Mouse (Mus musculus) bone marrow, adult 2 months (tissue): Measurements from ENCODE around the gene 4930455H04Rik. TPM values are rescaled to one million over a fixed set of nuclear protein-coding genes. Genes with fewer than 3 reads are reported as not detected.

Source experiments
- H3K27ac ChIP-seq: fragments of 200-500 bp; 2 replicates; pipeline ENCODE4 v1.5.1; 2012; ENCODE audit warnings: low read depth, mild to moderate bottlenecking, control low read depth, inconsistent platforms, low read length; ENCODE audit not compliant: control insufficient read depth, poor library complexity, insufficient read depth
- H3K4me1 ChIP-seq: fragments of 200-500 bp; 2 replicates; pipeline ENCODE4 v1.6.1; 2011; ENCODE audit warnings: low read length; ENCODE audit not compliant: control insufficient read depth, insufficient read depth
- H3K4me3 ChIP-seq: fragments of 200-500 bp; replicated peaks from 2 replicates; pipeline ENCODE3; 2011; ENCODE audit warnings: mild to moderate bottlenecking, low read depth, low read length, control low read depth; ENCODE audit not compliant: control insufficient read depth
- CTCF ChIP-seq: fragments of 200-500 bp; IDR thresholded peaks from 2 replicates; pipeline ENCODE4 v1.5.1; 2011; ENCODE audit warnings: low read length, control low read depth; ENCODE audit not compliant: control insufficient read depth, insufficient read depth
- POLR2A ChIP-seq: fragments of 200-500 bp; IDR thresholded peaks from 2 replicates; pipeline ENCODE4 v1.6.1; 2011; ENCODE audit warnings: low read depth, mild to moderate bottlenecking, control low read depth, low read length, borderline replicate concordance; ENCODE audit not compliant: control insufficient read depth
- WGBS: fragments of 180-500 bp; shearing (Covaris S2); methylation state at CpG from one replicate; pipeline ENCODE4 v1.1.7; 2018; 5-methylcytosine and 5-hydroxymethylcytosine counted together
- polyA plus RNA-seq: library from polyadenylated mRNA; stranded (reverse); fragments of >200 nt; gene quantifications from 2 replicates; pipeline ENCODE4 v1.2.4, GENCODE M21; 2011; ENCODE audit warnings: low replicate concordance; ENCODE audit not compliant: missing spikeins, insufficient read depth, insufficient read length

4930455H04Rik gene
- polyA plus RNA-seq, 1 experiment, result not detected

DNA sequence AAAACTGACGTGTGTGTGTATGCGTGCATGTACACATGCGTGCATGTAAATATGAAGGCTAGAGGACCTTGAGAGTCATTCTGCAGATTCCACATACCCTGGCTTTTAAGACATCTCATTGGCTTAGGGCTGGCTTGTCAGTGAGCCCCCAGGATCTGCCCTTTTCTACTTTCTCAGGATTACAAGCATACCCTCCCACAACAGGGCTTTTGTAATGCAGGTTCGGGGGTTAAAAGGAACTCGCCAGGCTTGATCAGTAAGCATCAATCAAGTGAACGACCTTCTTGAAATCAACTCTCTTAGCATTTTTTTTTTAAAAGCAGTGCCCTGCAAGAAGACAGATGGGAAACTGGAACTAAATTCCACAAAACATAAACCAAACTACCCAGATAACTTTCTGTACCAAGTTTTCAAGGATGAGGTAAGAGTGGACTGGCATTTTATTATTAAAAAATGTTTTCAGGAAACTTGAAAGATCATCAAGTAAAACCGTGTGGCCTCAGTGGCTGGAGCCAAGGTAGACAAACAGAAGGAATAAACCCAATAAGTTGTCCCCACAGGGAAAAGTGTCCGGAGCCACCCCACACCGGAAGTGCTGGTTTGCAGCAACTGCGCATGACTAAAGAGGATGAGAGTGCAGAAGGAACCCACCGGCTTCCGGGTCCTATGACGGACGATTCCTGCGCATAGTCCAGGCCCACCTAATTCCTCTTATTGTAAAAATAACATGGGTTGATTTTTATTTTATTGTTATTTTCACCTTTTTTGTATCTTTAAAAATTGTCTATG, 6.5 kb upstream of the 4930455H04Rik start:
- no peak for TF ChIP-seq CTCF
- TF ChIP-seq POLR2A, result no peak
- Histone ChIP-seq H3K27ac (no peak overlapping the region), H3K4me1 (no peaks in the 10 kb centered on the region), H3K4me3 (no peak overlapping the region)
- 77% methylated on average over 15 of the region's 15 CpGs for WGBS

DNA sequence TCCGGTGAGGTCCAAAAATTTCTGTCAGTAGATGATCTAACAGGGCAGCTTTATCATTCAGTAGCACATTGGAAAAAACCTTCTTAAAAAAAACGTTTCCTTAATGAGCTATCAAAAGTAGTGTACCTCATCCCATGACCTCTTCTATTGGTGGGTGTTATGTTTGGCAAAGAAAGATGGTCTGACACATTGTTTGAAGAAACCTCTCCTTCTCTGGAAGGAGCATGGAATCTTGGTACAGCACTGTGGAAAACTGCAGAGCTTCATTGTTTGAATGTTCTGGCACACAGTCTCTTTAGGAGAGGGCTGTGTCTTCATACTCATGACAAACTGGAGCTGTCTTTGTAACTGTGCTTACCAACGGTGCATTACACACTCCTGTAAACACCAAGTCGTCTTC, 4.9 kb upstream of the 4930455H04Rik start:
- Histone ChIP-seq H3K4me3 (no peak overlapping the region), H3K27ac (no peak overlapping the region), H3K4me1 (no peaks in the 10 kb centered on the region)
- TF ChIP-seq POLR2A (no peak), CTCF (no peak)
- 64% methylated on average over 4 of the region's 4 CpGs for WGBS

DNA sequence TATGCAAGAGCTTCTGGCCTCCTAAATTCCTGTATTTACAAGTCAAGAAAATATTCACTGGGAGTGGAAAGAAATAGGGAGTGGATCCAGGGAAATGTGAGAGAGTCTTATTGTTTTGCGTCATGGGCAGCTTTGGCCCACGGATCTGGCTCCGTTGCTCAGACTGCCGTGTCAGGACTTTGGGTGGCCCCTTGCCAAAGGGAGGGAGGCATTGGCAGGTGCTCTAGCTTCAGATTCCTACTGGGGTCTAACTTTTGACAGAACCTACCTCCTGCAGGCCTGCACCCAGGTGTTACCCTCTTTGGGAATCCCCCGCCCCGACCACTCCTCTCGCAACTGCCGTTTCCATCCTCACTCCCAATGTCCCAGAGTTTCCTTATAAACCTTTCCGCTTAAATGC, 3.6 kb upstream of the 4930455H04Rik start:
- Histone ChIP-seq H3K4me3 (no peak overlapping the region), H3K4me1 (no peaks in the 10 kb centered on the region), H3K27ac (no peak overlapping the region)
- TF ChIP-seq CTCF, result no peak
- no peak for TF ChIP-seq POLR2A
- WGBS, result 92% methylated on average over 9 of the region's 9 CpGs

DNA sequence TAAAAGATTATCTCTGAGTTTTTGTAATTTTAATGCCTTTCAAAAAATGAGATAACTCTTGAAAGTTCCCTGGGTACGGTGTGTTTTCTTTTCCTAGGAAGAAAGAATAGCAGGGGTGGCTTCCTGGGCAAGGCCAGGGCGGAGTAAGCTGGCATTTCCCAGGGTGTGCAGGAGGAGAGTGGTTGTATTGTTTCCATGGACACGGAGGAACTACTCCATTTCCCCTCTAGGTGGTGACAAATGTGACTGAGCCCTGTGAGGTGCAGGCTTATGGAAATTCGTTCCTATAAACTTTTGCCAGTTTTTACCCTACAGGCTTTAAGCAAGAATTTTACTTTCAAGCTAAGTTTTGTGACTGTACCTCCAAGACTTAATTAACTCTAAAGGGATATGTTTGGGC, 1.8 kb upstream of the 4930455H04Rik start:
- Histone ChIP-seq H3K4me3 (no peak overlapping the region), H3K4me1 (no peaks in the 10 kb centered on the region), H3K27ac (no peak overlapping the region)
- 9% methylated on average over 4 of the region's 4 CpGs for WGBS
- TF ChIP-seq POLR2A, result no peak
- 0 out of 2 replicates have a peak, but pooled peaks have one; percentile 12 for TF ChIP-seq CTCF

DNA sequence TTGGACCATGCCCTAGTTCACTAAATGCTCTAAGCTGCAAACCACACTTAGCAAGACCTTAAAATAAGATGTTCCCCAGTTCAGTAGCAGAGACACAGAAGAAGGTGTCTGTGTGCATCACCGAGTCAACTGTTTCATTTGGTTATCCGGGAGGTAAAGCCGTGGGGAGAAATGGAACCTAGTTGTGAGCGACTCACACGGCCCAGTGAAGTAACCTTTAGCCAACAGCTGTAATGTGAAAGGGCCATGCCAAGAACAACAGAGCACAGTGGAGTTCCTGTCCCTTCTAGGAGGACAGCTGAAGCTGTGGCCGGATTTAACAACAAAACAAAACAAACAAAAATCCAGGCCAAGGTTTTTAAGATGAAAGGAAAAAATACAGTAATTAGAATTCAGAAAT, 1.3 kb upstream of the 4930455H04Rik start:
- Histone ChIP-seq H3K4me1 (no peaks in the 10 kb centered on the region), H3K4me3 (no peak overlapping the region), H3K27ac (no peak overlapping the region)
- 80% methylated on average over 6 of the region's 6 CpGs for WGBS
- TF ChIP-seq CTCF, result no peak
- no peak for TF ChIP-seq POLR2A

DNA sequence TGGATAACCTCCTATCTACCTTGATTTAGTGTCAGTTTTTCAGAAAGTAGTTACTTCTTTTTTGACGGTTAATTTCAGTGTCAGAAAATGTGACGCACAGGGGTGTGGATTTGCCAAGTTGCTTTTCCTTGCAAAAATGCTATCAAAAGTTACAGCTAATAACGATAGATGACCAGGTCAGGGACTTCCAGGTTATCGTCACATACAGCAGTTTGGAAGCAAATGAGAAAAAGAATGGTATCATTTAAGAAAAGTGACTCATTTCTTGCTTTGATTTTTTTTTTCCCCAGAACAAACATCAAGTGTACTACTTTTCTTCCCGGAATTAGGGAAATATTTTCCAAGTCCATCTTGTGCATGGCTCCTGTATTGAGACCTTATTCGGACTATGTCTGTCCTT, 631 bp upstream of the 4930455H04Rik start:
- no peak overlapping the region for H3K4me3 ChIP-seq
- TF ChIP-seq POLR2A (no peak), CTCF (no peak)
- no peak overlapping the region for H3K27ac ChIP-seq
- no peaks in the 10 kb centered on the region for H3K4me1 ChIP-seq
- 89% methylated on average over 6 of the region's 6 CpGs for WGBS

DNA sequence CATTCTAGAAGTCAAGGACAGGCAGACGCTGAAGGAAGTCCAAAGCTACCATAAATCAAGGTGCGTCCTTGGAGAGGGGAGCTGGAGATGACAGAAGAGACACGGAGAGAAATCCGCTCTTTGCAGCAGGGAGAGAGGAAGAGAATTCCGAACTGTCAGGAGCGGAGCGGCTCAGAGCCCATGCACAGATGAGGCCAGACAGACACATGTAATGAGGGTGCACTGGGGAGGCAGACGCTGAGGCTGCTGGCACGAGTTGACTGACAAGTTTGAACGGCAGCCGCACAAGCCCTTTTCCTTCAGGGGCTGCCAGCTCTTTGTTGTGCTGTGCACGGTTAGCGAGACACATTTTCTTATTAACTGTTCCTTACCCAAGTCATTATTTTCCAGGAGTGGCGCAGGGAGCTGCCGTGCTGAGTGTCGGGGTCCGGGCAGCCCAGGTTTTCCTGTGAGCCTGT, 502 bp downstream of the 4930455H04Rik start, which contains the start of gene Palmd:
Palmd (minus strand) TSS at position 448 of the 458 bp plus-strand sequence.
- no peaks in the 10 kb centered on the region for H3K4me1 ChIP-seq
- H3K27ac ChIP-seq, result no peak within 1 kb of the TSS
- WGBS, result 16% methylated on average over 17 of the region's 17 CpGs
- no peak within 1 kb of the TSS for H3K4me3 ChIP-seq
- TF ChIP-seq POLR2A, result no peak
- TF ChIP-seq CTCF, result no peak

DNA sequence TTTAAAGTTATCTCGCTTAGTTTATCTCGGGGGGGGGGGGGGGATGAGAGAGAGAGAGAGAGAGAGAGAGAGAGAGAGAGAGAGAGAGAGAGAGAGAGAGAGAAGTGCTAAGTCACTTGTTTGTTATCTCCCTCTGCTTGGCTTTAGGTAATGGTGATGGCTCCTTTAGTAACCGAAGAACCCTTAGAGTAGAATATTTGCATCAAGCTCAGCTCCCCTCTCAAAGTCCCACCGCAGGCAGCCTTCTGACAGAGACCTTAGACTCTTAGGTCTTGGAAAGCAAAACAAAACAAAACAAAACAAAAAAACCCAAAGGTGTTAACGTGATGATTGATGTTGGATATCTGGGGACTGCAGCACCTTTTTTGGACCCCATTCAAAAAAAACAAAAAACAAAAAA, 936 bp downstream of the 4930455H04Rik start:
- Histone ChIP-seq H3K27ac (no peak overlapping the region), H3K4me1 (no peaks in the 10 kb centered on the region), H3K4me3 (no peak overlapping the region)
- 33% methylated on average over 5 of the region's 5 CpGs for WGBS
- no peak for TF ChIP-seq POLR2A
- TF ChIP-seq CTCF, result no peak
